9 mouse cellular contexts compared by ENCODE assay signal in the genomic region with DNA sequence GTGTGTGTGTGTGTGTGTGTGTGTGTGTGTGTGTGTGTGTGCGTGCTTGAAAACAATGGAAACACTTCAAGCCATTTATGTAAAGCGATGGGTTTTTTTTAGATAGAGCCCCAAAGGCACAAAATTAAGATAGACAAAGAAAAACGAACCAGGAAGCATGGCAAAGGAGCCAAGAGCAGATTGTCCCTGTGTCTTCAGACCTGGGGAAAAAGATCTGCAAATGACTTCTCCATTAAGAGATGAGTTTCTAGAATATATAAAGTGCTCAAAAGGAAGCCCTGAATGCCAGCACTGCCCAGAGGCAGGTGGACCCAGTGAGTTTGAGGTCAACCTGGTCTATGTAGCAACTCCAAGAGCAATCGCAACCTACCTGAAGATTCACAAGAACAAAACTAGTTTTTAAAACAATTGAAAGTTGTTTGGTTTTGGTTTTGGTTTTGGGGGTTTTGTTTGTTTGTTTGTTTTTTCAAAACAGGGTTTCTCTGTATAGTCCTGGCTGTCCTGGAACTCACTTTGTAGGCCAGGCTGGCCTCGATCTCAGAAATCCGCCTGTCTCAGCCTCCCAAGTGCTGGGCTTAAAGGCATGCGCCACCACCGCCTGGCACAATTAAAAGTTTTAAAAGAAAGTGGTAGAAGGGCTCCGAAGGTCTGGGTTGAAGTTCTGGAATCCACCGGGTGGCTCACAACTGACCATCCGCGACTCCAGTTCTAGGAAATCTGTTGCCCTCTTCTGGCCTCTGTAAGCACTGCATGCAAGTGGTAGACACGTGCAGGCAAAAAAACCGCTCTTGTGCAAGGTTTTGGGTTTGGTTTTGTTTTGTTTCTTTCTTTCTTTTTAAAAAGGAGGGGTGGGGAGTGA. TPM values are rescaled to one million over a fixed set of nuclear protein-coding genes. Genes with fewer than 3 reads are reported as not detected.
DNase-seq lines count a peak whose midpoint lies in the region; TF ChIP-seq lines count a peak whose summit lies in the region.
"Had no signal": no experiment of that assay in that cellular context is flagged by ENCODE, and none has a peak within 500 bp of the region (broad histone marks: within the 10 kb centered on the region; RNA-seq: fewer than 3 reads in every experiment).

No protein-coding gene starts in this region.

- no peak for TF ChIP-seq POLR2A in embryonic fibroblast, embryonic 13.5 days (IDR thresholded peaks at IDR 0.05; ENCODE audit: low read depth, low read length)

- peak; percentile 34 for DNase-seq in adrenal gland, adult 2 months
- DNase-seq in adrenal gland, postnatal 4 days (ENCODE audit: low spot score in 2 of 2), result no peak
- DNase-seq in left cerebral cortex, adult 18-20 months (ENCODE audit: low spot score in 2 of 2), result peak; percentile 35
- no peak for DNase-seq in left cerebral cortex, adult 11 months (ENCODE audit: low spot score)
- peak; percentile 57 for DNase-seq in WW6 (ENCODE audit: low read depth, low spot score)
- DNase-seq in lung, postnatal 10 days, result peak; percentile 78
- DNase-seq in layer of hippocampus, postnatal 36 days, result no peak

- peak; percentile 18; the same call in 1 of the 2 replicates for TF ChIP-seq CTCF in embryonic fibroblast, embryonic 13.5 days (IDR thresholded peaks at IDR 0.05; ENCODE audit: borderline replicate concordance, insufficient read depth, low read length)

- no peak overlapping the region for H3K4me3 ChIP-seq in embryonic fibroblast, embryonic 13.5 days (ENCODE audit: insufficient read depth, low read length)
- H3K4me3 ChIP-seq: midbrain, embryonic 12.5 days had no signal

- H3K4me1 ChIP-seq in embryonic fibroblast, embryonic 13.5 days (ENCODE audit: control insufficient read depth, insufficient read depth, low read length), result no peaks in the 10 kb centered on the region
- H3K4me1 ChIP-seq: midbrain, embryonic 12.5 days had no signal

- H3K27ac ChIP-seq in embryonic fibroblast, embryonic 13.5 days (ENCODE audit: insufficient read depth, low read length), result no peak overlapping the region
- H3K27ac ChIP-seq: midbrain, embryonic 12.5 days had no signal

RNA-seq across cellular contexts. Expression of gene Mdm2, which starts 28.3 kb away (rescaled TPM):
- total RNA-seq in adrenal gland, adult 2 months (2021), result 10 to 100 TPM; 47.0 to 55.4 TPM
- 145 and 155 TPM in 2 replicates for polyA plus RNA-seq in adrenal gland, adult 2 months (2012; rRNA removed)
- total RNA-seq in adrenal gland, postnatal 4 days (2021), result 10 to 100 TPM; 63.3 to 67.4 TPM
- total RNA-seq in left cerebral cortex, adult 18-20 months (2021), result 10 to 100 TPM; 53.5 to 56.2 TPM
- polyA plus RNA-seq in embryonic fibroblast, embryonic 13.5 days (2011; ENCODE audit: insufficient read length, low read depth, missing spikeins), result 122 and 229 TPM in 2 replicates
- total RNA-seq in layer of hippocampus, postnatal 36 days (2021), result 10 to 100 TPM; 59.2 to 71.3 TPM

RNA-seq across cellular contexts. Expression of gene Cpm, which starts 52.9 kb away (rescaled TPM):
- total RNA-seq in adrenal gland, adult 2 months (2021), result 10 to 100 TPM; 21.4 to 29.3 TPM
- 14.6 and 19.2 TPM in 2 replicates for polyA plus RNA-seq in adrenal gland, adult 2 months (2012; rRNA removed)
- total RNA-seq in adrenal gland, postnatal 4 days (2021), result 10 to 100 TPM; 24.4 to 25.3 TPM
- 1 to 10 TPM; 4.2 TPM for total RNA-seq in left cerebral cortex, adult 18-20 months (2021)
- polyA plus RNA-seq in embryonic fibroblast, embryonic 13.5 days (2011; ENCODE audit: insufficient read length, low read depth, missing spikeins), result 1.4 and 1.6 TPM in 2 replicates
- total RNA-seq in layer of hippocampus, postnatal 36 days (2021), result 1 to 10 TPM; 9.1 to 9.4 TPM

Comparison
In these comparisons a context has a peak if more than half of its experiments do, and no peak if none do; other contexts are left out.
1. DNase-seq: peak in adrenal gland, adult 2 months (single experiment), left cerebral cortex, adult 18-20 months (2 of 2), WW6 (single experiment) and lung, postnatal 10 days (single experiment); none in adrenal gland, postnatal 4 days (0 of 2), left cerebral cortex, adult 11 months (single experiment) and layer of hippocampus, postnatal 36 days (0 of 2).